Mouse (Mus musculus): ENCODE results near the gene Dock4. TPM values are rescaled to one million over a fixed set of nuclear protein-coding genes. Genes with fewer than 3 reads are reported as not detected.
"Not testable (repeated sequence)": the region's sequence is repeated elsewhere in the genome, so short reads cannot be mapped to it uniquely, and the experiment has no call there.

Dock4 gene
- total RNA-seq, 4 experiments from 2014 or later: 196 to 242 (median 222) TPM

GRCm38 (mm10) chr12:40870387-40870786 is 424.6 kb downstream of the Dock4 start:
- no peak for DNase-seq (ENCODE audit: low spot score in 2 of 2)

DNA sequence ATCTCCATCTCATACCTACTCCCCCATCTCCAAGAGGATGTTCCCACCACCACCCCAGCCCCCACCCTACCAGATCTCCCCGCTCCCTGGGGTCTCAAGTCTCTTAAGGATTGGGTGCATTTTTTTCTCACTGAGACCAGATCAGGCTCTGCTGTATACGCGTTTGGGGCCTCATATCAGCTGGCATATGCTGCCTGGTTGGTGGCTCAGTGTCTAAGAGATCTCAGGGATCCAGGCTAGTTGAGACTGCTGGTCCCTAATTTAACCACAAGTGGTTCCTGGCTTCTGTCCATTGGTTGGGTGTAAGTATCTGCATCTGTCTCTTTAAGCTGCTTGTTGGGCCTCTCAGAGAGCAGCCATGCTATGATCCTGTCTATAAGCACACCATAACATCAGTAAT is 427.0 kb downstream of the Dock4 start:
- no peak for DNase-seq (ENCODE audit: low spot score in 2 of 2)

- not testable (repeated sequence) for DNase-seq (ENCODE audit: low spot score in 2 of 2)
Measured at GRCm38 (mm10) chr12:40873267-40873666, 427.5 kb downstream of the Dock4 start.

GRCm38 (mm10) chr12:40884976-40885375 is 439.2 kb downstream of the Dock4 start:
- DNase-seq (ENCODE audit: low spot score in 2 of 2): no peak

- no peak for DNase-seq (ENCODE audit: low spot score in 2 of 2)
Measured at GRCm38 (mm10) chr12:40885377-40885776, 439.6 kb downstream of the Dock4 start.

DNA sequence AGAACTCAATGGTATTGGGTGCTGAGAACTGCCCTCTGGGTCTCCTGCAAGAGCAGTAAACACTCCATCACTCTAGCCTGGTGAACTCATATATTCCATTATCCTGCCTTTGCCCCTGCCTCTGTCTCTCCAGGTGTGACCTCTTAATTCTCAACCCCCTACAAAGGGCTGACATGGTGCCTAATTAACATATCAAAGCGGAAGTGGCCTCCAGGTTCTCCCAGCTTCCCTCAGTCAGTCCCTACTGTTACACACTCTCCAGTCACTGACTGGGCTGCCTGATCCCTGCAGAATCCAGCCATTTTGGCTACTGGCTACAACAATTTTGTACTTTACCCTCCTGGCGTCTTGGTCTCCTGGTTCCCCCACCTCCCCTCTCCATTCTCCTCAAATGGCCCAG is 441.7 kb downstream of the Dock4 start:
- no peak for DNase-seq (ENCODE audit: low spot score in 2 of 2)

DNA sequence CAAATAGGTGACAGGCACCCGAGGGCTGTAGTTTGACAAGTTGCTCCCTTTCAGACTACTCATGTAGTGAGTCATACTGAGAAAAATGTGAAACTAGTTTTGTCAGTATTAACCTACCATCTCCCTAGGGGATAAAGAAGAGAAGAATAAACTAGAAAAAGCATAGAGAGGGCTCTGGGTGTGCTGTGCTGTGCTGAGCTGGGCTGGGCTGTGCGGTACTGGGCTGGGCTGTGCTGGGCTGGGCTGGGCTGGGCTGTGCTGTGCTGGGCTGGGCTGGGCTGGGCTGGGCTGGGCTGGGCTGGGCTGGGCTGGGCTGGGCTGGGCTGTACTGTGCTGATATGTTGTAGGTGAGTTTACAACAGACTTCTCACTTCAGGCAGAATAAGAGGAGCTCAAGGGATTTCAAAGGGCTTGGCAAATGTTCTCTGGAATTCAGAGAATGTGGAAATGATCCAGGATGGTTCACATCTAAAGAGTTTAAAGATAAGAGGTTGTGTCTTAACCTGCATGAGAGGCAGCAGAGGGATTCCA is 442.6 kb downstream of the Dock4 start:
- DNase-seq (ENCODE audit: low spot score in 2 of 2): no peak

GRCm38 (mm10) chr12:40888829-40889228 is 443.1 kb downstream of the Dock4 start:
- DNase-seq (ENCODE audit: low spot score in 2 of 2): no peak

DNA sequence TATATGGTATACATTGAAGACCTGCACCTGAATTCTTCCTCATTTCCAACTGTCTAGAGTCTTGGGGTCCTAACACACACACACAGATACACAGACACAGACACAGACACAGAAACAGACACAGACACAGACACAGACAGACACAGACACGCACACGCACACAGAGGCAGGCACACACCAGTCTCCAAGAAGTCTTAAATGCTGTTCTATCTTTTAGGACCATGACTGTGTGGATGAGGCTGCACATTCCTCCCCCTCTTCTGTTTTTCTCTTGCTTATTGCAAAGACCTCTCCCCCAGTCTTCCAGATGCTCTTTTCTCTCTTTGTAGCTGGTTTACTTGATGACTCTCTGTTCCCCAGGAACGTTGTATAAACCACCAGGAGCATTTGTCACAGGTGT is 443.8 kb downstream of the Dock4 start:
- no peak for DNase-seq (ENCODE audit: low spot score in 2 of 2)

DNA sequence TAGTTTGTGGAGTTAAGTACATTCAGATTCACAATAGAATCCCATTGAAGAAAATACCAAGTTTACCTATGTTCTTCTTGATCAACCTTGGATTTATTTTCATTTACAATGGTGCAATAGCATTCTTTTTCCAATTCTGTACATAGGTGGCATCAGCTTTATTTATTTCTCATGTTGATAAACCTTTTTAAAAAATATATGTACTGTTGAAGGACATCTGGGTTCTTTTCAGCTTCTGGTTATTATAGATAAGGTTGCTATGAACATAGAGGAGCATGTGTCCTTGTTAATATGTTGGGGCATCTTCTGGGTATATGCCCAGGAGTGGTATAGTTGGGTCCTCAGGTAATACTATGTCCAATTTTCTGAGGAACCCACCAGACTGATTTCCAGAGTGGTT is 445.4 kb downstream of the Dock4 start:
- DNase-seq (ENCODE audit: low spot score in 2 of 2): no peak

DNA sequence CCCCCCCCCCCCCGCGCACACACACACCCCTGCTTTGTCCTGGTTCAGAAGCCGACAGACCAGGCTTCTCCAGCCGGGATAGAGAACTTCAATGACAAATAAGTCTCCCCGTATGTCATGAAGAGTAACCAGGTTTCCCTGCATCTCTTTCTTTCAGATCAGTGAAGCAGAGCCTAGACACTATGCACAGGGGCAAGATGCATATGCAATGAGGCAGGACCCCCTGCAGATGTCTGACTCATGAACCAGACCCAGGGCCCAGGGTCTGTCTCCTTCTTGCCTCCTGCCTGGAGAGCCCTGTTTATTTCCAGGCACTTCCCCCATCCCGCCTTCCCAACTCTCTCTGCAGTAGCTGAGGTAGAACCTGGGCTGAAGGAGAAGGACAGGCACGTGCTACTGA is 448.0 kb downstream of the Dock4 start:
- no peak for DNase-seq (ENCODE audit: low spot score in 2 of 2)

DNA sequence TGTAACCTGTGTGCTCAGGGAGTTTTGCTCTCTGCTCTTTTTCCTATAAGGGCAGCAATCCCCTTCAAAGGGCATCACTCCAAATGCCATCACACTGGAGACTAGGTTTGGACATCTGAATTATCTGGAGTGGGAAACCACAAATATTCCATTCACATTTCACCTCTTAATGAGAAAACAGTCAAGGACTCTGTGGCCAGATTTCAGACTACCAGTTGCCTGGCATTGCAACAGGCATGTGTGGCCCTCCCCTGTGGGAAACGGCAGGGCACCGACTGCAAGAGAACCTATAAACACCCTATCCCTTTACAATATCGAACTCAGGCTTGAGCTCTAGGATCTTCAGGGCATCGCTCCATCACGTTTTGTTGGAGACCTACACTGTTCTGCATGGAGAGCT is 448.9 kb downstream of the Dock4 start:
- no peak for DNase-seq (ENCODE audit: low spot score in 2 of 2)

Other genes with a start within 250 kb of the Dock4 start
- gene Lsmem1, start 246.5 kb upstream of the Dock4 start, total RNA-seq (2022): 1 to 10 TPM in 1 of 4 experiments, under 1 TPM in 3; 0.66 to 1.5 (median 0.87) TPM
- gene Ifrd1, start 197.4 kb upstream of the Dock4 start, total RNA-seq (2022): 10 to 100 TPM; 80.1 to 95.4 (median 92.0) TPM
- 10 to 100 TPM; 26.3 to 28.7 (median 26.9) TPM for gene Zfp277, start 50 bp upstream of the Dock4 start, total RNA-seq (2022)

Data from layer of hippocampus, adult 8-10 months (tissue).